Mouse (Mus musculus): ENCODE data around the gene Inpp4b.
A peak's percentile ranks its signal among the peaks of the same experiment; 100 is the strongest.
"Not testable (repeated sequence)": the region's sequence is repeated elsewhere in the genome, so short reads cannot be mapped to it uniquely, and the experiment has no call there.

Inpp4b gene

DNA sequence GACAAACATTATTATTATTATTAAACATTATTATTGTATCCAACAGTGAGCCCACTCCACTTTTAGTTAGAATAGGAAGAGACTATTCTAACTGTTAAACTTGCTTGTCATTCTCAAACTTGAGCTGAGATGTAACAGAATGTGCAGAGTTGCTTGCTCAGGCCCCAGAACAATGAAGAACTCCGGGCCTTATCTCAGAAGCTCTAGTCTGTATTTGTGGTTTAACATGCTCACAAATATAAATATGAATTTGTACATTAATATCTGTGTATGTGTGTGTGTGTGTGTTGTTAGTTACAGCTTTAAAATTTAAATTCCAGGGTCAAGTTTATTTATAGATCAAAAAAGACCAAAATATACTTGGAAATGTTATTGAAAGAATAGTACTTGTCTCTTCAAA is 435.3 kb downstream of the Inpp4b start:
- no peak for DNase-seq (ENCODE audit: inconsistent ontology term)

DNA sequence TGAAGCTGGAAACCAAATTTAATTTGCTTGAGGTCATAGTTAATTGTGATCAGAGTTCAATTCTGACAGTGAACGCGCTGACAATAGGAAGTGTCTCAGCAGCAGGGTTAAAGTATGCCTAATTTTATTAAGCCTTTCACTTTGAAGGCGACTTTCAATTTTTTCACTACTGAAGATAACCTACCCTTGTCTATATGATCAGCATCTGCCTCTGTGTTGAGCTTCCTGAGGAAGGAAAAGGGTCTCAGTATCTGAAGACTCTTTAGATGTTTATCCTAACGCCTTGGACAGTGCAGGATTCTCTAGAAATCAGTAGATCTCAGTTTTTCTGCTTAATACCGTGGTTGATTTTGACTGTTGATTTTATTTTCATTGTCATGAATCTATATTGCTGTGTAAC is 437.1 kb downstream of the Inpp4b start:
- DNase-seq (ENCODE audit: inconsistent ontology term): no peak

DNA sequence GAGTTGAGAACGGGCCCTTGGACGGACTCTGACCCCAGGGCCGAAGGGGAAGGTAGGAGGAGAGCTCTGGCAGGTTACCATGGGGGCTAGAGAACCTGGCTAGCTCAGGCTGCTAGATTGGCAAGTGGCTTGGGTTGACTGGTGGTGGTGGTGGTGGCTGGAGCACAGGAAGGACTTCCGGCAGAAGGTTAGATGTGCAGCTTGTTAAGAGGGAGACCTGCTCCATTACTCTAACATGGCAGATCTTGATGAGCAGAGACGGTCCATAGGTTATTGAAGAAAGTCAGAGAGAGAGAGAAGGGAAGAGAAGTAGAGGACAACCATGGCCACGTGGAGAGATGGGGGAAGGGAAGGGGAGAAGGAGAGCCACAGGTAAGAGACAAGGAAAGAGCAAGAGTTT is 437.8 kb downstream of the Inpp4b start:
- no peak for DNase-seq (ENCODE audit: inconsistent ontology term)

DNA sequence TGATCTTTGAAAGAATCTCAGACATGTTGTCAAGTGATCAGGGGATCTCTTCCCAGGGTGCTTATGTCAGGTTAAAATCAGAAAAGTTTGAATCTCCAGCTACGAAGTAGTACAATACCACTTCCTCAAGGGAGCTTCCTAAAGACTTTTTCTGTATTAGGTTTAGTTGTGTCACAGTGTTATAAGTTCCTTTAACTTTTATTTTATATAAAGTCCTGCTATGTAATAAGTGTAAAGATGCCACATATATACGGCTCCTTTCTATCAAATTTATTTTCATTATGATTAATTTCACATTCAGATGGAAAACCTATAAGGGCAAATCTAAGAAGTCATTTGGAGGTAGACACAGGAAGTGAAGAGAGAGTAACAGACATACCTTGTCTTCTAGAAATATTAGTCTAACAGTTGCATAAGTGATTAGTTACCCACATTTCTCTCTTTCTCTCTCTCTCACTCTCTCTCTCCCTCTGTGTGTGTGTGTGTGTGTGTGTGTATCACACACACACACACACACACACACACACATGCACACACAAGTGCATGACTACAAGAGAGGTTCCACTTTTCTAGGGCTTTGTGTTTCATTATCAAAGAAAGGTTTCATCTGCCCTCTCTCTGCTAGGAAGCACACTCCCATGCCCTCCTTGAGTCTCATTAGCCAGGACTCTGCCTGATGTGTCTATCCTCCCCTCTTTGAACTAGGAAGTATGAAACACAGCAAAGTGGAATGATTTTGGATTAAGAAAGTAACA is 438.7 kb downstream of the Inpp4b start:
- DNase-seq (ENCODE audit: inconsistent ontology term): no peak

DNA sequence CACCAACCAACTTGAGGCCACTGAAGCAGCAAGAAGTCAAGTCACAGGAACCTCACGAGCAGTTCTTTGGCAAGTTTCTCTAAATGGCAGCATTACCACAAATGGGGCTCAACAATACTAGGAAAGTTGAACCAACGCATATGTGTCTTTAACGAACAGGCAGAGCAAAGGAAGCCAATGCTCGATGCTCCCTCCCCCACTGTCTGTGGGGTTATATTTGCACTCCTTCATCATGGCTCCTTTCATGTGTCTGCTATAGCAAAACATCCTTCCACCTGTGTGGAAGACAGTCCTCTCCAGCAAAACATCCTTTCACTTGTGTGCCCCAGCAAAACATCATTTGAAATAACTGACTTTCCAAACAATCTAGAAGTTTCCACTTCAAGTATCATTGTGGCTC is 440.4 kb downstream of the Inpp4b start:
- no peak for DNase-seq (ENCODE audit: inconsistent ontology term)

DNA sequence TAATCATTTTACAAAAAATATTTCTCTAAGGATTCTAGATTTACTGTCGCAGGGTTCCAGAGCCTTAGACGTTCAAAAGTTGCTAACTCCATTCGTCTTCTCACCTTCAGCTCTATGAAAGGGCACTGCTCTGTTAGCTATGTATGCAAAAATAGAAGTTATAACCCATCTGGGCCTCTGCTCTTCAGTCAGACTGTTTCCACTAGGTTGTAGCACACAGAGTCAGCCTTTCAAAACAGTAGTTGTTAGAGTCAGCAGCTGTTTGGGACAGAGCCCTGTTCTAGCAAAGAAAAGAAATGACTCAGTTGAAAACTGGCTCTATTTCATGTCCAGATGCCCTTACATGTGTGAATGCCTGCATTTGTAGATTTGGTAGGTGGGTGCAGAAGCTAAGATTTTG is 442.4 kb downstream of the Inpp4b start:
- DNase-seq (ENCODE audit: inconsistent ontology term): no peak

DNA sequence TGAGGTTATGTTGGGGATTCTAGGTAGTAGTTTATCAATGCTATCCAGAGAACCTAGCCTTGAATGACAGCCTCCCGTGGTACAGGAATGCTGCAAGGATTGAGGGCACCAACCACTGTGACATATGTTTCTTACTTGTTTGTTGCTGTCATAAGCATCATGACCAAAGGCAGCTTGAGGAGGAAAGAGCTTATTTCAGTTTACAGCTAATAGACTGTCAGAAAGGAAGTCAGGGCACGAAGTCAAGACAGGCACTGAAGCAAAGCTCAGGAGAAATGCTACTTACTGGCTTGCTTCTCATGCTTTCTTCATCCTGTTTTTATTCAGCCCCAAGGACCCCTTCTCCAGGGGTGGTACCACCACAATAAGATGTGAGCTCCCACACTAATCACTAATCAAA is 446.1 kb downstream of the Inpp4b start:
- no peak for DNase-seq (ENCODE audit: inconsistent ontology term)

DNA sequence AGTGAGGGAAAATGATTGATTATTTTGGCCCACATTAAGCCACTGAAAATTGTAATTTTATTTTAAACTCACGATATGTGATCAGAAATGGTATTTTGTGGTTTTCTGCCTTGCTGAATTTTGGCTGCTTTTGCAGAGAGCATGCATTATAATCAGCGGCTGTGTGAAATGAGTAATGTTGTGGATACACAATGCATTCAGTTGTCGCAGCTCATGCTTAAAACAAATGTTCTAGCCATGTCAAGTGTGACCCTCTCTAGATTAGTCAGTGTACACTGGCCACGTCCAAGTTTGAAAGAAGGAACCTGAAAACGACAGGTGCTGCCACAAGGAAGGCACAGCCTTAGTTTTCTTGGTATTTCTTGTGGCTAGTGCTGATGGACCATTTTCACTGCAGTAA is 450.3 kb downstream of the Inpp4b start:
- DNase-seq (ENCODE audit: inconsistent ontology term): no peak

DNA sequence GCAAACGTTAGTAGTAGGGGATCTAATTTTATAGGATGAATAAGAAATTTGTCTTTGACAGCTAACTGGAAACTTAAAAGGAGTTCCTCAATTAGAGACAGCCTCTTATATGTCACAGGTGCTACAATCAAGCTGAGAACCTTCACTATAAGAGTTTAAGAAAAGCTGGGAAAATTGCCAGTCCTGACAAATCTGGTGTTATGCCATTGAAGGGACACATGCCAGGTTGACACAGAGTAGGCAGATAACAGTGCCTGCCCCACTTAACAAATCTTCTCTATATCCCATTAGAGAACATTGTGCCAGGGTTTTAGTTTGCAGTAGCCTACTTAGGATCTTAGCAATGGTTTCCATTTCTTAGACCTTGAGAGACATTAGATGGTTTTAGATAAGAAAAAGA is 456.1 kb downstream of the Inpp4b start:
- no peak for DNase-seq (ENCODE audit: inconsistent ontology term)

DNA sequence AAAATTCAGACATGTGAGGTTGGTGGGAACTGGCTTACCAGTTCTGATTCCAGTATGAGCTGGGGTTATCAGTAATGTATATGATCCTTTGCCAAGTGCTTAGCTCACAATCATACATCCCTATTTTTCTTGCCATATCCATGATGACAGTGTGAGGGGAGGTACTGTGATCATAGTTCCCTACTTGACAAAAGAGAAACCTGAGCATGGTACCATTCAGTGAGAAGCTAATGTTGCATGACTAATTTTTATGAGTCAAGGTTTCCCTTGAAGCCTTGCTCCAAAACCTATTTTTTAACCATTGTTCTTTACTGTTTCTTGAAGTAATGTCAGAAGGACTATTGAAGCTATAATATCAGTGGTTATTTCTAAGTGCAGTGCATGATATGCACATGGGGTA is 458.4 kb downstream of the Inpp4b start:
- DNase-seq (ENCODE audit: inconsistent ontology term): no peak

DNA sequence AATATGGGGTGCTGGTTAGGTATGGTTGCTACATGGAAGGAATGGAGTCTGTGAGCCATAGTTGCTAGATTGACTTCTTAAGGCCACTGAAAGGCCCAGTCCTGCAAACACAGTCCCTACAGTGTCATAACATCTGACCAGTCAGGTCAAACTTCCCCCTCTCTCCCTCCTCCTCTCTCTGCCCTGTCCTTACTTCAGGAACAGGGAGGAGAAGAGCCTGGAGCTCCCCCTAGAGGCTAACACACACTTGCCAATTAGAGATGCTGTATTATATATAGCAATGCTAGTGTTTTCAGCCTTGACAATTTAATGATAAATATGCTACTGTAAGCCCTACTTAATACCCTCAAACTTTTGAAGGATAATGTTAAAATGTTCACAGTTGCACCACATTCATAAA is 464.4 kb downstream of the Inpp4b start:
- peak; percentile 56 for DNase-seq (ENCODE audit: inconsistent ontology term)

DNA sequence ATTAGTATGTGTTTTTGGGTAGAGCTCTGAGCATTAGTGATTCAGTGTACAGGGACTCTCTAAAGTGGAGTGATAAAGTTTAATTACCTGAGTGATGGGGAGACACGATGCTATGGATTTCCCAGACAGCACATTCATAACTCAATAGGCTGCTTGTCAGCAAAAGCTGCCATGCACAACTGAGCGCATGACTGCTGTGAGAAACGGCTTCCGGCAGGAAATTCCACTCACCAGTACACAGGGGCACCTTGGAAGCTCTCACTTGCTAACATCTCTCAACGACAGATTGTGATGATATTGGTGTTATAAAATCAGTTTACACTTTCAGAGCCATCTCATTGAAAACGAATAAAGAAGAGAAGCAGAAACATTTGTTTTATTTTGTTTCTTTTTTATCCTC is 465.2 kb downstream of the Inpp4b start:
- no peak for DNase-seq (ENCODE audit: inconsistent ontology term)

DNA sequence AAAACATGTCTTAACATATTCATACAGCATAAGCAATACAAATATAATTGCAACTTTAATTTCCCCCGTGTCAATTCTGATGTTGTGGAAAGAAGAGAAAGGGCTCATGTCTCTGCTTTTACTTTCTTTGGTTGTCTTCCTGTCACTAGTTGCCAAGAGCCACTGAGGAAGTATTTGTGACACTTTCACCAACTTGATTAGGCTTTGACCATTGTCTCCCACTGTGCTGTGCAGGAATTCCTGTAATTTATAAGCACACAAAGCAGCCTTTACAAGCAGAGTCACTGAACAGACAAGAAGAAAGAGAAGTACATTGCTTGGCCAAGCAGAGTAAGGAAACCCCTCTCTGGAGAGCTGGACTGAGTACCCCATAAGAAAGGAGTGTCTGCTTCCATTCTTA is 466.1 kb downstream of the Inpp4b start:
- DNase-seq (ENCODE audit: inconsistent ontology term): peak; percentile 77

DNA sequence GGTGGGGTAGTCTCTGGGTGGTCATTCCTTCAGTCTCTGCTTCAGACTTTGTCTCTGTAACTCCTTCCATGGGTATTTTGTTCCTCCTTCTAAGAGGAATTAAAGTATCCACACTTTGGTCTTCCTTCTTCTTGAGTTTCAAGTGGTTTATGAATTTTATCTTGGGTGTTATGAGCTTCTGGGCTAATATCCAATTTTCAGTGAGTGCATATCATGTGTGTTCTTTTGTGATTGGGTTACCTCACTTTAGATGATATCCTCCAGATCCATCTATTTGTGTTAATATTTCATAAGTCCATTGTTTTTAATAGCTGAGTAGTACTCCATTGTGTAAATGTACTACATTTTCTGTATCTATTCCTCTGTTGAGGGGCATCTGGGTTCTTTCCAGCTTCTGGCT is 467.1 kb downstream of the Inpp4b start:
- not testable (repeated sequence) for DNase-seq (ENCODE audit: inconsistent ontology term)

DNA sequence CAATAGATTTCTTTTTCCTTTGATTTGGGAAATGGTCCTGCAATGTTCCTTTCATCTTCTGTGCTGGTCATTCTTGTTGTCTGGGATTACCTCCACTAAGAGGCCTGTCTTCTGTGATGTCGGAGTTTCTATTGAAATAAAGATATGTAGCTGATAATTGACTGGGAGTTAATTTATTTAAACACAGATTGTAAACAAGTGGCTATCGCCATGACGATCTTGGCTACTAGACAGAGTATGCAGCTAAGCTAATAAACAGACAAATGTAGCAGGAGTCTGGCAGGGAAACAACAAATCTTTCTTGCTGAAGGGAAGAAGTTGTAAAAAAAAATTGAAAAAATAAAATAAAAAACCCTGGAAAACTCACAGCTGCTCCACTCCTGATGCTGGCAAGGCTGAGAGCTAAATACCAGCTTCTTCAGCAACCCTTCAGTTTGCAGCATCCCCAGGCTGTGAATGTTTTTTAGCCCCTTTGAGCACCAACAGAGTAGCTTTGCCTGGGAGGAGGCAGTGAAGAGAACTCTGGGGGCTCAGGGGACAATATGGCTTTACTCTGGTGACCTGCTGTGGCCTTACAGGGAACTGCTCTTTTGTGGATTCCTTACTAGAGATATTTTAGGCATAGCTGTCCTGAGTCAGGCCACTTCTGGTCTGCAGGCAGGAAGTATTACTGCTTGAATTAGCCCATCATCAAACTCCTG is 469.8 kb downstream of the Inpp4b start:
- peak; percentile 47 for DNase-seq (ENCODE audit: inconsistent ontology term)

DNA sequence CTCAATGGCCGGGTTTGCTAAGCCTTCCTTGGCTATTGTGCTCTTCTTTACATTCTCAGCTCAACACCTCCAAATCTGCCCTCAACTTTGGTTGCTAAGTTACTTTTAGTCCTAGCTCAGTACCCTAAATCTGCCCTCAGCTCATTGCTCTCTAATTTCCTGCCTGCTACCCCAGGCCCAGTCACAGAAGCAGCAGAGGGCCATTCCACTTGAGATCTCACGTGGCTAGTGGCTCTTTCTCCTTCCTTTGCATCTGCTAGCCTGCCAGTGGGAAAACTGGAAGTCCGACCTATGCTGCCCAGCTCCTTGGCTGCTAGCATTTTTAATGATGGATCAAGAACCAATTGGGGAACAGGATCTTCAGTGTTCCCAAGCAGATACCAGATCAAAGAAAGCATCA is 472.4 kb downstream of the Inpp4b start:
- no peak for DNase-seq (ENCODE audit: inconsistent ontology term)

DNA sequence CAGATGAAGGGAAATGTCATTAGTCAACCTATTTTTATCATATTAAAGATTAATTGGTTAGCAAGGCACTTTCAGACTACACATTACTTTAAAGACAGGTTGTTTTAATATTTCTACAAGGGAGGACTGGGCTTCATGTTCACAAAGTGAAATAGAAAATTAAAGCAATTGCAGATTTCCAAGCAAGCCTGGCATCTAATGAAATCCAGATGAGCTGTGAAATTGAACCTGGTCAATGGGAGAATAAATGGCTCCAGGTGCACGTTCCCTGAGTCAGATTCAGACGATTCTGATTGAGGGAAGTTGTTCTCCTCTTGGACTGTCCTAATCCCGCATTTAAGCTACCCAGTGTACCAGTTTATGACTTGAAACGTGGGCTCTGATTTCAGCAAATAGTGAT is 473.2 kb downstream of the Inpp4b start:
- DNase-seq (ENCODE audit: inconsistent ontology term): no peak

DNA sequence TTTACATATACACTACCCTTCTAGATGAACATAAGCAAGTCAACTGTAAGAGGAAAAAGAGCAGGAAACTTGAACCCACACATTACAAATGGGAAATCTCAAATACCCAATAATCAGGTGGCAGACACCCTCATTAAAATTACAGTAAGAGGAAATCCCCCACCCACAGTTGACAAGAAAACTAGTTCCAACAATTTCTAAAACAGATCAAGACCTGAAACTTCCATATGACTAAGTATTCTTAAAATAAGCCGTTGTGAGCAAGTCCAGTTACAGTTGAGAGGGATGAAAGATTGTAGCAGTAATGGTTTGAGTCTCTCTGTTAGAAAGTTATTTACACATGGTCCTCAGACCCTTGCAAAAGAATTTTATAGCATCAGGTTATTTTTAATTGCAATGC is 480.8 kb downstream of the Inpp4b start:
- no peak for DNase-seq (ENCODE audit: inconsistent ontology term)

DNA sequence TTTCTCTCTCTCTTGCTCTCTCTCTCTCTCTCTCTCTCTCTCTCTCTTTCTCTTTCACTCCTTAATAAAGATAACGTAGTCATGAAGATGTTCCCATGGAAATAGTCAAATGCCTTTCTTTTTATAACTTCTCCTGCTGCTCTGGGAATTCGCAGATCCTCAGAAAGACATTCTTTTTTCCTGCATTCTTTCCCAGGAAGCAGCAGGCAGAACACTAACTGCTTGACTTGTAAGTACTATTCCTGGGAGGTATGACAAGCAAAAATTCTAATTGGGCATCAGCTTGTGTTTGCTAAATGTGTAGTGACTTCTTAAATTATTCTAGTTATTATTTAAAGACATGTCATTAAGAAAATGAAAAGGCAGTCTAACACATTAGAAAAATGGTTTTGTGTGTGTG is 482.6 kb downstream of the Inpp4b start:
- DNase-seq (ENCODE audit: inconsistent ontology term): peak; percentile 79

DNA sequence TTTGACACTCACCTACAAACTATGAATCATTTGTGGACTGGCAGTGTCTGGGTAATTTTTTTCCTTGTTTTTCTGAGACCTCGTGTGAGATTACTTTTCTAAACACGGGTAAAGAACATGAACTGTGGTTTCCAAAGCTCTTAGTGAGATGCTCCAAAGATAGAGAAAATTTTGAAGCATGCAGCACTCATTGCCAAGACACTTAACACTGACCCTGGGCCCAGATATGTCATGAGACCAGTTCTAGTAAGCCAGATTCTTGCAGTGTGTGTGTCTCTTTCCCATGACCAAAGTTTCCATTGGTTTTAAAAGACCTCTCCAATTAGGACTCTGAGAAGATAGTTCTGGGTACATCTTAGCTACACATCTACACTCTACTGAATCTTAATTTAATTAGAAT is 484.1 kb downstream of the Inpp4b start:
- peak; percentile 57 for DNase-seq (ENCODE audit: inconsistent ontology term)

DNA sequence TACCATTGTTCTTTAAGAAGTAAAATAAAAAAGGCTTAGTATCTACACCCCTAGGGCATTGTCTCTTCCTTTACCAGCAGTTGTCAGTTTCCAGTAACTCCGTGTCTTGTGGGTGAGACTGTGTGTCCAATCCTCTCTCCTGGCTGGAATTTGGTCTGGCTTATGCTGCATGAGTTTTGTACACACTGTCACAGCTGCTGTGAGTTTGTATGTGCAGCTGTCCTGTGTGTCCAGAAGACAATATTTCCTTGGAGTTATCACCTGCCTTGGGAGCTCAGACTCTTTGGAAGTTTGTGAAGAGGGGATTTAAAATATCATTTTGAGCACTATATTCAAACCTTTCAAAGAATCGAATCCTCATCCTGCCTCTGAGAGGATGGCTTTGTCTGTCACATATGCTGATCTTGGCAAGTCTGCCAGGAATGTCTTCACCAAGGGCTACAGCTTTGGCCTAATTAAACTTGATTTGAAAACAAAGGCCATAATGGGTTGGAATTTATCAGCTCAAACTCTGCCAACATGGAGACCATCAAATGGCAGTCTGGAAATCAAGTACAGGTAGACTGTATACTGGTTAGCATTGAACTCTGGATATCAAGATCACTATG is 485.1 kb downstream of the Inpp4b start:
- DNase-seq (ENCODE audit: inconsistent ontology term): peak; percentile 72

DNA sequence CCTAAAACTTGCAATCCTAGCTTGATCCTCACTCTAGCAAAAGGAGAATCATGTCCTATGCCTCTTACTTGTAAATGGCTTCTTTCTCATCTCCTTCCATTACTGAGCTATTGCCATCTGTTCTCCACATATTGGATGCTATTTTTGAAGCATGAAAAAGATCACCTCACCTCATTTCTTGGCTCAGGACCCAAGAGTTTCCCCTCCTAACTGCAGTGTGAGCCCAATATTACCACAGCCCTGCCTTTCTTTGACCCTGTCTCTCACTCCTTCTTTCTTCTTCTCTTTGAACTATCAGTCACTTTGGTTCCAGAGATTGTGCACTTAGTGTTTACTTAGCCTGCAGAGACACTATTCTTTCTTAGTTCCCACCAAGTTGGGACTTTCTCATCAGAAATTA is 489.1 kb downstream of the Inpp4b start:
- DNase-seq (ENCODE audit: inconsistent ontology term): no peak

DNA sequence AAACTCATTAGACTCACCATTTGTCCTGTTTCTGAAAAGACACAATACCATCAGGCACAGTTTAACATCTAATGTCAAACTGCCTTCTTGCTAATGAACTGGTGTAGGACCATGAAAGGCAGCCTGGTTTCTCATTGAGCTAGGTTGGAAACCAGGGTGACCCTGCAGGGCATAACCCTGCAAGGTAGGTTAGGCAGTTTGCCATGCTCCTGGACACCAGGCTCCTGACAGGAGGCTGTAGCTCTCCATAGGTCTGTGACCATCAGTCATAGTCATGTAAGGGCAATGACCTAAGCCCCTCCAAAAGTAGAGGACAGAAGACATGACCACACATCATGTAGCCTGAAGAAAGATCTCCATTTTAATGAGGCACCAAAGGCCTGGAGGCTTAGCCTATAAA is 491.5 kb downstream of the Inpp4b start:
- DNase-seq (ENCODE audit: inconsistent ontology term): no peak

All from Muller cell, postnatal 12 days (primary cell).